Mouse (Mus musculus) A20 (cell line): Measurements from ENCODE around the gene Fam160b1.
A peak's percentile ranks its signal among the peaks of the same experiment; 100 is the strongest.

ENCODE experiments used
- DNase-seq: peaks from one replicate; pipeline ENCODE4 v3.0.0-alpha.2; 2011; ENCODE audit warnings: low read depth, low spot score

Fam160b1 gene

GRCm38 (mm10) chr19:57417800-57418580 lies 57.5 kb downstream of the Fam160b1 start:
- no peak for DNase-seq

GRCm38 (mm10) chr19:57423402-57423801 lies 62.9 kb downstream of the Fam160b1 start:
- DNase-seq: no peak

GRCm38 (mm10) chr19:57425296-57425695 lies 64.8 kb downstream of the Fam160b1 start:
- no peak for DNase-seq

- no peak for DNase-seq
Measured at GRCm38 (mm10) chr19:57426841-57427240, 66.4 kb downstream of the Fam160b1 start.

- no peak for DNase-seq
Measured at GRCm38 (mm10) chr19:57427756-57428438, 67.4 kb downstream of the Fam160b1 start.

- no peak for DNase-seq
Measured at GRCm38 (mm10) chr19:57428641-57429040, 68.2 kb downstream of the Fam160b1 start.

- DNase-seq: no peak
Measured at GRCm38 (mm10) chr19:57429926-57430325, 69.4 kb downstream of the Fam160b1 start.

GRCm38 (mm10) chr19:57431476-57431875 lies 71.0 kb downstream of the Fam160b1 start:
- DNase-seq: peak; percentile 31

GRCm38 (mm10) chr19:57434024-57434423 lies 73.5 kb downstream of the Fam160b1 start:
- no peak for DNase-seq

GRCm38 (mm10) chr19:57436586-57437021 lies 76.1 kb downstream of the Fam160b1 start:
- DNase-seq: no peak

GRCm38 (mm10) chr19:57437042-57437441 lies 76.6 kb downstream of the Fam160b1 start:
- no peak for DNase-seq
